Mouse (Mus musculus) heart, adult 2 months (tissue): ENCODE data around the gene Rbmx2. TPM values are rescaled to one million over a fixed set of nuclear protein-coding genes. Genes with fewer than 3 reads are reported as not detected.

Source experiments
- DNase-seq, 2 experiments: peaks; one replicate each; pipeline ENCODE4 v3.0.0; 2021
- H3K27ac ChIP-seq: fragments of 200-600 bp; 2 replicates; pipeline ENCODE4 v1.8.1; 2022
- H3K27me3 ChIP-seq: fragments of 200-500 bp; 2 replicates; pipeline ENCODE4 v1.6.1; 2012; ENCODE audit warnings: mild to moderate bottlenecking, low read length, inconsistent platforms, mixed read lengths; ENCODE audit not compliant: control insufficient read depth, insufficient read depth
- H3K36me3 ChIP-seq: fragments of 200-500 bp; 2 replicates; pipeline ENCODE4 v1.6.1; 2012; ENCODE audit warnings: low read length, inconsistent platforms; ENCODE audit not compliant: control insufficient read depth, insufficient read depth
- H3K4me1 ChIP-seq: fragments of 200-500 bp; 2 replicates; pipeline ENCODE4 v1.6.1; 2011; ENCODE audit warnings: low read length; ENCODE audit not compliant: control insufficient read depth, insufficient read depth
- H3K4me3 ChIP-seq: fragments of 200-600 bp; 2 replicates; pipeline ENCODE4 v1.8.1; 2022
- H3K79me2 ChIP-seq: fragments of 200-500 bp; replicated peaks from 2 replicates; pipeline ENCODE4 v1.6.1; 2012; ENCODE audit warnings: mild to moderate bottlenecking, inconsistent platforms, low read length, moderate library complexity, mixed read lengths; ENCODE audit not compliant: control insufficient read depth, insufficient read depth
- H3K9ac ChIP-seq: fragments of 200-500 bp; 2 replicates; pipeline ENCODE4 v1.6.1; 2012; ENCODE audit warnings: low read depth, mild to moderate bottlenecking, control low read depth, inconsistent platforms, low read length, mixed read lengths
- CTCF ChIP-seq: fragments of 200-600 bp; IDR thresholded peaks from 2 replicates; pipeline ENCODE4 v1.8.1; 2022; ENCODE audit warnings: antibody characterized with exemption, mild to moderate bottlenecking, moderate library complexity
- EP300 ChIP-seq: fragments of 200-500 bp; IDR thresholded peaks from 2 replicates; pipeline ENCODE4 v1.6.1; 2011; ENCODE audit warnings: low read depth, low read length, control low read depth; ENCODE audit not compliant: insufficient read depth
- POLR2A ChIP-seq: fragments of 200-500 bp; IDR thresholded peaks from 2 replicates; pipeline ENCODE4 v1.6.1; 2011; ENCODE audit warnings: mild to moderate bottlenecking, low read depth, low read length, control low read depth; ENCODE audit not compliant: insufficient read depth
- WGBS: fragments of 180-500 bp; shearing (Covaris S2); methylation state at CpG from one replicate; pipeline ENCODE4 v1.1.7; 2018; 5-methylcytosine and 5-hydroxymethylcytosine counted together
- intact Hi-C: fragments of 180-260 bp; cut with DNase I; formaldehyde crosslinking; loops from one replicate; pipeline ENCODE4 v1.15.1; 2025
- long read RNA-seq: library from polyadenylated mRNA; stranded (forward); transcript quantifications from one replicate; pipeline ENCODE4 v2.0.0, GENCODE M21; 2021
- polyA plus RNA-seq: library from polyadenylated mRNA; depleted of rRNA; stranded (reverse); fragments of >200 nt; gene quantifications from 2 replicates; pipeline ENCODE4 v1.2.3, GENCODE M21; 2012; rRNA removed
- total RNA-seq, 2 experiments: library from RNA; stranded (reverse); gene quantifications; 2 replicates each; pipeline ENCODE4 v1.2.3; 2021

The Rbmx2 gene
- 1 to 10 TPM; 2.1 TPM for total RNA-seq
- 0.66 and 1.7 TPM in 2 replicates for polyA plus RNA-seq
- long read RNA-seq, partial matches to known transcripts = 1 of 5 reads
- long read RNA-seq, other reads (novel, unspliced or antisense) = 0 of 5 reads

DNA sequence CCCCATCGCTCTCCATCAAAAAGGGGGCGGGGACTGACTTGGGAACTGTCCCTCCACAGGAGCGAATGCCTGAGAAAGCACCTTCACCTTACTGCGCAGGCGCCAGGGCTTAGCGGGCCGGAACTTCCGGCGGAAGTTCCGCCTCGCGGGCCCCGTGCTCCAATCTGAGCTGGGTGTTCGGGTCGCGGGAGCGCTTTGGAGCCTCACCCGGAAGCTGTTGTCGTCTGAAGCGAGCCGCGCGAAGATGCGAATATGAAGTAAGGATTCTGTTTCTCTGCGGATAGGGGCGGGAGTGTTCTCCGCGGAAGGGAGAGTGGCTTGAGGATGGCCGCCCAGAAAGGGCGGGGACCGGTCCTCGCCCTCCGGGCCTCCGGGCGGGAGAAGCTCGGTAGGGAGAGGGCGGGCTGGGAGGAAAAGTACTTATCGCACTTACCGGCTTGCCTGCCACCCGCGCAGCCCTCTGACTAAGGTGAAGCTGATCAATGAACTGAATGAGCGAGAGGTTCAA lies at the start of gene Rbmx2:
TSS of gene Rbmx2 (plus strand) at position 141 of the 508 bp plus-strand sequence.
- TF ChIP-seq POLR2A (no peak), EP300 (no peak), CTCF (no peak)
- H3K4me1 ChIP-seq = peaks cover 4% of the 10 kb centered on the region; the same call in 1 of the 2 replicates
- intact Hi-C loops = loop anchor here (10.0 kb wide), 2 partner anchors 450 to 590 kb away; partner anchors contain the start of gene Enox2
- peak within 1 kb of the TSS; percentile 6; the same call in 1 of the 2 replicates for H3K27ac ChIP-seq
- no peaks in the 10 kb centered on the region for H3K27me3 ChIP-seq
- peak; percentile 89 to 92 for DNase-seq
- H3K9ac ChIP-seq = peak within 1 kb of the TSS; percentile 74
- no peaks in the 10 kb centered on the region for H3K79me2 ChIP-seq
- H3K36me3 ChIP-seq = no peaks in the 10 kb centered on the region
- WGBS = 18% methylated on average over 41 of the region's 42 CpGs
- H3K4me3 ChIP-seq = peak within 1 kb of the TSS; percentile 59

DNA sequence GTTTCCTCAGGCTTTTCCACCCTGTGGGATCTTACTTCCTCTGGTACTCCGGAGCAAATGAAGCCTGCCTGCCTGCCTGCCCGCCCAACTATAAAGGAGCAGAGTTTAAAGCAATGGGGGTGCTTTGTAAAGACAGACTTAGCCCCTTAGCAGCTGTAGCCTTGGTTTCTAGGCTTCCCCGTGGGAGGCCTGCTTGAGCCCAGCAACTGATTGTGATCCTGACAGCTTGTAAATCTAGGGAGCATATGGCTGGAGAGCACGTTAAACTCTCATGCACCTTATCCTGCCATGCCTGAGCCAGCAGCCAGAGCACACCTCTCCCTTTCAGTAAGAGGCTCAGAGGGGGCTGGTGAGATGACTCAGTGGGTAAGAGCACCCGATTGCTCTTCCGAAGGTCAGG lies 28.0 kb upstream of the Rbmx2 start:
- 44% methylated on average over 6 of the region's 6 CpGs for WGBS
- no peak overlapping the region for H3K9ac ChIP-seq
- no peak for TF ChIP-seq CTCF
- no peak for TF ChIP-seq POLR2A
- no peak for TF ChIP-seq EP300
- H3K4me1 ChIP-seq = no peaks in the 10 kb centered on the region
- no peaks in the 10 kb centered on the region for H3K27me3 ChIP-seq
- no peaks in the 10 kb centered on the region for H3K36me3 ChIP-seq
- no peak overlapping the region for H3K27ac ChIP-seq
- intact Hi-C loops = no loop called here
- no peak for DNase-seq
- H3K79me2 ChIP-seq = no peaks in the 10 kb centered on the region
- no peak overlapping the region for H3K4me3 ChIP-seq

DNA sequence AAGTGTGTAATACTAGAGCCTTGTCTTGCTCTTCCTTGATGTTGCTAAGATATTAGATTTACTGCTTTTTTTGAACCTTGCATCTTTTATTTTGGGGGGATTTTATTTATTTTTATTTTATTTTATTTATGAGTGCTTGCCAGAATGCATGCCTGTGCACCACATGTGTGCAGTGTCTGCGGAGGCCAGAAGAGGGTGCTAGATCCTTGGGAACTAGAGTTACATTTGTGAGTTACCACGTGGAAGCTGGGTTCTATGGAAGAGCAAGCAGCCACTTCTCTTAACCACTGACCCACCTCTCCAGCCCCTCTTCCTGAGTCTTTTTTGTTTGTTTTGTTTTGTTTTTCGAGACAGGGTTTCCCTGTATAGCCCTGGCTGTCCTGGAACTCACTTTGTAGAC lies 25.2 kb upstream of the Rbmx2 start:
- no peak overlapping the region for H3K27ac ChIP-seq
- no peaks in the 10 kb centered on the region for H3K36me3 ChIP-seq
- TF ChIP-seq POLR2A = no peak
- TF ChIP-seq CTCF = peak; percentile 25
- intact Hi-C loops = no loop called here
- WGBS = 56% methylated on average over 3 of the region's 3 CpGs
- H3K4me3 ChIP-seq = no peak overlapping the region
- H3K27me3 ChIP-seq = no peaks in the 10 kb centered on the region
- no peaks in the 10 kb centered on the region for H3K4me1 ChIP-seq
- no peak overlapping the region for H3K9ac ChIP-seq
- no peaks in the 10 kb centered on the region for H3K79me2 ChIP-seq
- no peak for DNase-seq

DNA sequence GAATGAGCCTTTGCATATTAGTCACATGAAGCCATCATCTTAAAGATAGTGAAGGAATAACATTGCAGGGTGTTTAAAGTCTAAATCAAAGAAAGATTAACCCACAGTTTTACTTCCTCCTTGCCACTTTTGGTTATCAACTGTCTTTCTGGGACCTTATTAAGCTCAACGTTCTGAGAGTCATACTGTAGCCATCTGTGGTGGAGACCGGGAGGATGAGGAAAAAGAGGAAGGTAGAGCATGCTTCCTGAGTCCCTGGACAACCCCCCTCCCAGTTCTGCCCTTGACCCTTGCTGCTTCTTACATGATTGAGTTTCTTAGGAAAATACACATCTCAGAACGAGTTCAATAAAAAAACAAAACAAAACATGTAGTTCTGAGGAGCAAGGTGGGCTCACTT lies 23.1 kb upstream of the Rbmx2 start:
- no peaks in the 10 kb centered on the region for H3K36me3 ChIP-seq
- H3K79me2 ChIP-seq = no peaks in the 10 kb centered on the region
- H3K27me3 ChIP-seq = no peaks in the 10 kb centered on the region
- H3K4me3 ChIP-seq = no peak overlapping the region
- no peak overlapping the region for H3K27ac ChIP-seq
- TF ChIP-seq POLR2A (no peak), EP300 (no peak)
- WGBS = 44% methylated on average over 3 of the region's 3 CpGs
- intact Hi-C loops = no loop called here
- no peak overlapping the region for H3K9ac ChIP-seq
- H3K4me1 ChIP-seq = no peaks in the 10 kb centered on the region
- no peak for DNase-seq

DNA sequence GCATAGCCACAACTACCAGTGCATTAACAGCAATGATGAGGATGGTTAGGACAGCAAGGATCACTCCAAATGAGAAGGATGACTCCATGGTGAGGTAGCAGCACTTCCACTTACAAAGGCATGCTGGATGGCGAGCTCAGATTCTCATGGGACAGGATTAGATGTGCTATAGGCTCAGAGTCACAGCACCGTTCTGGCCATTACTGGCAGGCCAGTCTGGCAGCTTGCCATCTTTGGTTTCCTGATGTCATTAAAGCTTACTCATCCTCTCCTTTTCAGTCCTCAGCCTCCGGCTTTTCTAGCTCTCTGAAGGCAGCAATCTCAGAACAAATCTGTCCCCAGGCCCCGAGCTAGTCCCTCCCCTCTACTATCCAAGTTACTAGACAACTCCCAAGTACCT lies 20.6 kb upstream of the Rbmx2 start, which contains the start of gene Gpr119:
TSS of gene Gpr119 (minus strand) at position 308 of the 400 bp plus-strand sequence.
- no peak within 1 kb of the TSS for H3K9ac ChIP-seq
- no peaks in the 10 kb centered on the region for H3K79me2 ChIP-seq
- DNase-seq = no peak
- TF ChIP-seq CTCF (no peak), EP300 (no peak), POLR2A (no peak)
- no peaks in the 10 kb centered on the region for H3K36me3 ChIP-seq
- H3K4me3 ChIP-seq = no peak within 1 kb of the TSS
- H3K27me3 ChIP-seq = no peaks in the 10 kb centered on the region
- intact Hi-C loops = no loop called here
- no peaks in the 10 kb centered on the region for H3K4me1 ChIP-seq
- H3K27ac ChIP-seq = no peak within 1 kb of the TSS
- 28% methylated on average over 4 of the region's 4 CpGs for WGBS

DNA sequence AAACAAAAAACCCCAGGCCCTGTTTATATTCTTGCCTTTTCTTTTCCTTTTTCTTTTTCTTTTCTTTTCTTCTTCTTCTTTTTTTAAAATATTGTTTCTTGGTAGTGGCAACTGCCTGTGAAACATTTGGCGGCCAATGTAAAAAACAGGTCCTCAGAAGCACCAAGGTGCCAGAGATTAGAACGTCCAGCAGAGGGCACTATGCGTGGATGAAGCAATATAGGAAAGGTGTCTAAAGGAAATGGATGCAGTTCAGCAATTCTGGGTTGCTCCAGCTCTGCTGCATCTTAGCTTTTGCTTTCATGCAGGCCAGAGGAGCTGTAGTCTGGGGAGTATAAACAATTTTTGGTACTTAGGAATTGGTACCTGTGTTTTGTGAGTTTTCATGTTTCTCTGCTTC lies 11.4 kb upstream of the Rbmx2 start:
- DNase-seq = peak; percentile 6 to 41
- intact Hi-C loops = loop anchor here (10.0 kb wide), 1 partner anchor 621 kb away; no protein-coding TSS in a partner anchor
- 19% methylated on average over 3 of the region's 3 CpGs for WGBS

More for the DNA sequence above, 11.4 kb upstream of the Rbmx2 start:
- TF ChIP-seq POLR2A (no peak), CTCF (peak; percentile 87)
- H3K4me3 ChIP-seq = no peak overlapping the region
- H3K9ac ChIP-seq = no peak overlapping the region
- H3K4me1 ChIP-seq = no peaks in the 10 kb centered on the region
- H3K79me2 ChIP-seq = no peaks in the 10 kb centered on the region
- H3K27ac ChIP-seq = no peak overlapping the region
- H3K27me3 ChIP-seq = no peaks in the 10 kb centered on the region
- H3K36me3 ChIP-seq = no peaks in the 10 kb centered on the region
